Comparison of ENCODE assay signal across 7 mouse cellular contexts in genomic region chr15:96524239-96524738, GRCm38 (mm10).
DNase-seq lines count a peak whose midpoint lies in the region; ATAC-seq and TF ChIP-seq lines count a peak whose summit lies in the region.

No protein-coding gene starts in this region.

- no peak for TF ChIP-seq POLR2A in brain, embryonic 14.5 days (IDR thresholded peaks at IDR 0.05; ENCODE audit: borderline replicate concordance, extremely low read depth, insufficient read depth, insufficient read length, poor library complexity, severe bottlenecking)

- H3K36me3 ChIP-seq in heart, embryonic 15.5 days = no peaks in the 10 kb centered on the region
- no peaks in the 10 kb centered on the region for H3K36me3 ChIP-seq in kidney, embryonic 15.5 days

- peak; percentile 25 for DNase-seq in MN1 (ENCODE audit: low spot score)
- DNase-seq in brain, embryonic 14.5 days (ENCODE audit: low read depth) = peak; percentile 78
- DNase-seq in lung, postnatal 36 days = peak; percentile 88
- DNase-seq in kidney, postnatal 25 days = no peak
- DNase-seq in cerebellum, postnatal 10 days = no peak

- H3K4me2 ChIP-seq in heart, embryonic 15.5 days = peak overlapping the region; percentile 52
- no peak overlapping the region for H3K4me2 ChIP-seq in kidney, embryonic 15.5 days

- 21% methylated on average over 9 of the region's 9 CpGs for WGBS in heart, embryonic 15.5 days
- 62% methylated on average over 9 of the region's 9 CpGs for WGBS in kidney, embryonic 15.5 days

- peak overlapping the region; percentile 91 for H3K27ac ChIP-seq in heart, embryonic 15.5 days
- no peak overlapping the region for H3K27ac ChIP-seq in kidney, embryonic 15.5 days

- peaks cover 24% of the 10 kb centered on the region for H3K4me1 ChIP-seq in heart, embryonic 15.5 days (replicated peaks)
- no peaks in the 10 kb centered on the region for H3K4me1 ChIP-seq in kidney, embryonic 15.5 days

- peak; percentile 86 for ATAC-seq in heart, embryonic 15.5 days (replicated peaks; ENCODE audit: insufficient number of reproducible peaks, insufficient read depth, low FRiP score, low read depth)
- no peak for ATAC-seq in kidney, embryonic 15.5 days (replicated peaks; ENCODE audit: low FRiP score)

- H3K27me3 ChIP-seq in heart, embryonic 15.5 days = no peaks in the 10 kb centered on the region
- no peaks in the 10 kb centered on the region for H3K27me3 ChIP-seq in kidney, embryonic 15.5 days

- no peaks in the 10 kb centered on the region for H3K9me3 ChIP-seq in heart, embryonic 15.5 days (replicated peaks)
- H3K9me3 ChIP-seq in kidney, embryonic 15.5 days (replicated peaks) = no peaks in the 10 kb centered on the region

- H3K4me3 ChIP-seq in heart, embryonic 15.5 days = peak overlapping the region; percentile 18; the same call in 1 of the 2 replicates
- H3K4me3 ChIP-seq in kidney, embryonic 15.5 days (replicated peaks) = no peak overlapping the region

- H3K9ac ChIP-seq in heart, embryonic 15.5 days = peak overlapping the region; percentile 32; the same call in 1 of the 2 replicates
- no peak overlapping the region for H3K9ac ChIP-seq in kidney, embryonic 15.5 days

- no peak for TF ChIP-seq CTCF in brain, embryonic 14.5 days (IDR thresholded peaks at IDR 0.05; ENCODE audit: borderline replicate concordance, extremely low read depth, insufficient read depth, insufficient read length)

Comparison
In these comparisons a context has a peak if more than half of its experiments do, and no peak if none do; other contexts are left out.
1. DNase-seq: peak in MN1 (single experiment), brain, embryonic 14.5 days (single experiment) and lung, postnatal 36 days (single experiment); none in kidney, postnatal 25 days (0 of 2) and cerebellum, postnatal 10 days (0 of 2).